Mouse (Mus musculus) erythroblast, embryonic 14.5 days (primary cell): ENCODE data around the gene Garnl3.
"Not testable (repeated sequence)": the region's sequence is repeated elsewhere in the genome, so short reads cannot be mapped to it uniquely, and the experiment has no call there.

Experiments
- GATA1 ChIP-seq: IDR thresholded peaks from 2 replicates; pipeline ENCODE4 v1.6.1; 2012; ENCODE audit warnings: low read length, inconsistent platforms, mixed read lengths
- TAL1 ChIP-seq: IDR thresholded peaks from 3 replicates; pipeline ENCODE4 v1.6.1; 2012; ENCODE audit warnings: low read length, inconsistent platforms, mixed read lengths

- TF ChIP-seq GATA1, TAL1: not testable (repeated sequence)
These were observed 122.4 kb downstream of the Garnl3 start for GRCm38 (mm10) chr2:33009055-33009454.
